Mouse (Mus musculus) brain, embryonic 14.5 days (tissue): ENCODE results near the gene 1700057G04Rik.

Experiments used
- CTCF ChIP-seq: fragments of 200-500 bp; IDR thresholded peaks from 2 replicates; pipeline ENCODE4 v1.5.1; 2012; ENCODE audit warnings: inconsistent platforms, mild to moderate bottlenecking, moderate library complexity, borderline replicate concordance; ENCODE audit not compliant: insufficient read depth, insufficient read length; ENCODE audit errors: extremely low read depth
- POLR2A ChIP-seq: fragments of 200-500 bp; IDR thresholded peaks from 2 replicates; pipeline ENCODE4 v1.6.1; 2012; ENCODE audit warnings: mild to moderate bottlenecking, inconsistent platforms, borderline replicate concordance; ENCODE audit not compliant: poor library complexity, insufficient read depth, insufficient read length, severe bottlenecking; ENCODE audit errors: extremely low read depth

DNA sequence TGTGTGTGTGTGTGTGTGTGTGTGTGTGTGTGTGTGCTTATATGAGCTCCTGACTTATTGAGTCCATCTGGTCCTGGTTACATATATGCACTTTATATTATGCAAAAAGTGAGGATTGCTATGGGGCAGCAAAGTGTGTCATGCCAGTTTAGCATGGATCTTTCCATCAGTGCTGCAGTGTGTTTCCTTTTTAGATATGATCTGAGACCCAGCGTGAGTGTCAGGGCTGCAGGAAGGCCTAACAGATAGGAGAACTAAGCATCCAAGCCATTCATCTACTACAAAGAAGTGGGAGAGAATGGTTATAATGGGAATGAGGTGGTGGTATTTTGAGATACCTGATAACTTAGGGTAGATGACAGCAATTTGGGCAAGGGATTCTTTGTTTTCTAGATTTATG lies 29.1 kb upstream of the 1700057G04Rik start:
- TF ChIP-seq POLR2A (no peak), CTCF (no peak)
